Mouse (Mus musculus) Muller cell, postnatal 12 days (primary cell): ENCODE data around the gene Btbd9.

ENCODE experiments used
- DNase-seq: peaks from one replicate; pipeline ENCODE4 v3.0.0-alpha.2; 2015; ENCODE audit errors: inconsistent ontology term

The Btbd9 gene

GRCm38 (mm10) chr17:30453272-30453671 is 123.0 kb downstream of the Btbd9 start:
- DNase-seq = no peak

- no peak for DNase-seq
These were observed 123.9 kb downstream of the Btbd9 start for GRCm38 (mm10) chr17:30452363-30452762.

DNA sequence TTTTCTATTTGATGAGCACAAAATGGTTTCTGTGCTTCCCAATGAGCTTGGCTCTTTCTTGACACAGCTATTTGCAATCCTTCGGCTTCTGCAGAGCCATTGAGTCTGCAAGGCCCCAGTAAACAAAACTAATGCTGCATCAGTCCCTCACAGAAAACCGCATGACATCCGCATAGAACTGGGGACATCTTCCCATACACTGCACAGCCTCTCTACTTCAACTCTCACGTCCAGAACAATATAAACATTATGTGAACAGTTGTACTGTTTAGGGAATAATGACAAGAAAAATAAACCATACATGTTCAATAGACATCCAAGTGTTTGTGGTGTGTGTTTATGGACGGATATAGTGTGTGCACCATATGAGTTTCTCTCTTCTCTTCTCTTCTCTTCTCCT is 127.7 kb downstream of the Btbd9 start:
- DNase-seq = no peak

DNA sequence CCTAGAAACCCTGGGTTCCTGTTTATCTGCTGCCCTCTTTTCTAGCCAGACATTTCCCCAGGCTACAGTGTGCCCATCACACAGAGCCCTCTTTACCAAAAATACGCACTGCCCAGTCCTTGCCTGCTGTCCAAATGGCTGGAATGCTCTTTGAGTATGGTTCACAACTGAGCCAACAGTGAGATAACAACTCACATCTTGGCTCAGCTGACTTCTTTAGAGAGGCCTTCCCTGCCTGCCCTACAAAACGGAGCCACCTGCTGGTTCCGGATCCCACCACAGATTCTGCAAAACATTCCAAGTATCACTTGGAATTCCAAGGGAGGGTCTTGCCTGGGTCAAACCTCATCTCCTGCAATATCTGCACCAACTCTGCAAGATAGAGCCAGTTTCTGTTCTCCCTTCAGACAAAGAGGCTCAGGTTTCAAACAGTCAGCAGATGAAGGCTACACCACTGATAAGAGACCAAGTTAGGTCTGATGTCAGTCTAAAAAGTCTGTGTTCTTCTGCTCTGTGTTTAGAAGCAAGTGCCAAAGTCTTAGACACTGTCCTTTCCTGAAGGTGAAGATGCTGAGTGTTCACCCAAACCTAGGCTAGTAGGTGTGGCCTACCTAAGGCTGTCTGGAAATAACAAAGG is 130.4 kb downstream of the Btbd9 start:
- DNase-seq = no peak

DNA sequence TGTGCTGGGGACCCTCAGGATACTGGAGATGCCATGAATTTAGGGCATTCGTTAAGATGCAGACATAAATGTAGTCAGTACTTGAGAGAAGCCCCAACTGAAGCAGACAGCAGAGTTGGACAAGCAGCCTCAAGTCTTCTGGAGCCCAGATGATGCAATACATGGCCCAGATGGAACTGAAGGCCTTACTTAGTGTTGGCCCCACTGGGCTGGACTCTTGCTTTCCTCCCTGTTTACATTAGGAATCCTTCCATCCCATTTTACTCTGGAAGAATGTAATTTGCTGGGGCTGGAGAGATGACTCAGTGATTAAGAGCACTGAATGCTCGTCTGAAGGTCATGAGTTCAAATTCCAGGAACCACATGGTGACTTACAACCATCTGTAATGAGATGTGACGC is 136.6 kb downstream of the Btbd9 start:
- DNase-seq = peak; percentile 6

- DNase-seq = peak; percentile 75
These were observed 137.5 kb downstream of the Btbd9 start for GRCm38 (mm10) chr17:30438786-30439185.

- DNase-seq = no peak
These were observed 140.2 kb downstream of the Btbd9 start for GRCm38 (mm10) chr17:30436021-30436461.

- DNase-seq = no peak
These were observed 140.8 kb downstream of the Btbd9 start for GRCm38 (mm10) chr17:30435478-30435877.

- no peak for DNase-seq
These were observed 144.2 kb downstream of the Btbd9 start for GRCm38 (mm10) chr17:30432094-30432493.

DNA sequence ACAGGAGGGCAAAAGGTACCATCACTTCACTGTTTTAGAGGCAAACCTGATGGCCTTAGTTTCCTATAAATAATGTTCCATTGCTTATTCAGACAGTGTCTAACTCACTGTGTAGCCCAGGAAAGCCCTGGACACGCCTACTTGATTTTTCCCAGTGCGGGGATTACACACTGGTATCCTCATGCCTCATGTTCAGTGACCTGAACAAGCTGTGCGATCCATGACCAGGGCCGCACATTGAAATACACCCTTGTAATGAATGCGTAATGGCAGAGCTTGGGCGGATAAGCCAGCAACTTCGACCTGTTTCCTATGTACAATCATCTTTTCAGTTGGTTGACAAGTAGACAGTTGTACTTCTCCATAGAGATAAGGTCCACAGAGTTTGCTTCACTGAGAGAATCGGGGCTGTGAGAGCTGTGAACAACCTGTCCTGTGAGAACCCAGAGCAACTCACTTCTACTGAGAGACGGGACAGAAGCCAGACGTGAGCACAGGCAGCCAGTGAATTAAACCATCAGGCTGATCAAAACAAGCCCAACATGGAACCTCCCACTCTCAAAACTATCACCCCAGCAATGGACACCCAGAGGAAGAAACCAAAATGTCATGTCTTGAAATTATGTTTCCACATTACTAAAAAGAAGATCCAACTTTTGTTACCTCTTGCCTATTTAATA is 145.2 kb downstream of the Btbd9 start:
- DNase-seq = peak; percentile 44

DNA sequence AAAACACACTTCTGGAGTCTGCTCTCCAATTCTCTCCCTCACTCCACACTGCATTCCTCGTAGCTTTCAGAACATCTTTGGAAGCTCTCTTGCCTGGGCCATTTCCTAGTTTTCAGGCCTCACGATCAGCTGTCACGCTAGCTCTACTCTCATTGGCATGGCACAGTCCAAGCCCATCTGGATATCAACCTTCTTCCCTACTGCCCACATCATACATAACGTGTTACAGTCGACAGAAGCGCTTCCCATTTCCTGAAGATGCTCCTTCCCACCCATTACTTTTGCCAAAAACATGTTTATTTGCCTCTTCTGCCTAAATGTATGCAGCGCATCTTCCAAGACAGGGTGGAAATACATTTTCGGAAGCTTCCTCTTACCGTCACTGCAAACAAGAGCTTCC is 147.6 kb downstream of the Btbd9 start:
- no peak for DNase-seq

- DNase-seq = no peak
These were observed 152.9 kb downstream of the Btbd9 start for GRCm38 (mm10) chr17:30423256-30423852.

- DNase-seq = no peak
These were observed 154.0 kb downstream of the Btbd9 start for GRCm38 (mm10) chr17:30422278-30422677.

DNA sequence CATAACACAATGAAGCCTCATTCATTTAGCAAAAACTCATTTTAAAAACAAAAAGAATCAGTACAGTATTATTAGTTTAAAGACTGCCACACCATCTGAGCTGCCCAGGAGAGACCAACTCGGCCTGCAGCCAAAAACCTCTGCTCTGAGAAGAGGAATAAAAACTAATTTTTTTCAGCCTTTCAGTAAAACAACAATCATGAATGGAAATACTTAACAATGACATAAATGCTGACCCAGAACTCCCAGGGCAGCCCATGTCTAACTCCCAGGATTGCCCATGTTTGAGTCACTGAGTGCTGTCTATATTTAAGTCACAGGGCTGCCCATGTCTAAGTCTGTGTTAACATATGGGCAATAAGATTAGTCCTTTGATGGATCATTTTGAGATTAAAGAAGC is 155.0 kb downstream of the Btbd9 start:
- no peak for DNase-seq

- DNase-seq = no peak
These were observed 156.8 kb downstream of the Btbd9 start for GRCm38 (mm10) chr17:30419494-30419893.

DNA sequence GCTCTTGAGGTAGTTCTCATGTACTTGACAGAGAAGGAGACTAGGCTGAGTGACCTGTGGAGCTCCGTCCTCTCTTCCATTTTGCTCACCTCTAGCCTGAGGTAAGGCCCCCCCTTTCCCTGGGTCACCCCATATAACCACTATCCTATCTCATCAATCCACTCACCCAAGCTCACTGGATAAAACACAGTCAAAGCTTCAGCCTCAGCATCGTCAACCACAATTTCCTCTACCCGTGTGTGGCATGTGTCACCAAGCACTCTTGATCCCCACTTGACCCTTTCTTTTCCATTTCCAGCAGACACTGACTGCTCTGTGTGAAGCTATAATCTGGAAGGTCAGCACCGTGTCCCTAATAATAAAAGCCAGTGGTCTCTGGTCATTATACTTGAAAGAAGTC is 157.8 kb downstream of the Btbd9 start:
- no peak for DNase-seq

GRCm38 (mm10) chr17:30417106-30417505 is 159.2 kb downstream of the Btbd9 start:
- no peak for DNase-seq

- DNase-seq = no peak
These were observed 160.6 kb downstream of the Btbd9 start for GRCm38 (mm10) chr17:30415693-30416092.

DNA sequence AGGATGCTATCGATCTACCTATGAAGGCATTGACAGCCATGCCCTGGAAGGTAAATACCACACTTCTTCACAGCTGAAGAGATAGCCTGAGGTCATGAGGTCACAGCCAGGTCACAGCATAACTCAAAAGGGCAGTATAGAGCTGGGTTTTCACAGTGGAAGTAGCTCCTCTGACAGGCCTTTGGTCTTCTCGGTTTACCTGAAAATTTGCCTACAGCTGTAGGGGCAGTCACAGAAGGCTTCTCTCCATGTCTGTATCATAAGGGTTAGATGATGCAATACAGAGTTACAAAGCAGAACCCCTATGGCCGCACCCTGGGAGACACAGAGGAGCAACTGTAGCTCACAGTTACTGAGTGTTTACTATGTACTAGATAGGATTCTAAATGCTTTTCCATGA is 163.3 kb downstream of the Btbd9 start:
- DNase-seq = no peak

DNA sequence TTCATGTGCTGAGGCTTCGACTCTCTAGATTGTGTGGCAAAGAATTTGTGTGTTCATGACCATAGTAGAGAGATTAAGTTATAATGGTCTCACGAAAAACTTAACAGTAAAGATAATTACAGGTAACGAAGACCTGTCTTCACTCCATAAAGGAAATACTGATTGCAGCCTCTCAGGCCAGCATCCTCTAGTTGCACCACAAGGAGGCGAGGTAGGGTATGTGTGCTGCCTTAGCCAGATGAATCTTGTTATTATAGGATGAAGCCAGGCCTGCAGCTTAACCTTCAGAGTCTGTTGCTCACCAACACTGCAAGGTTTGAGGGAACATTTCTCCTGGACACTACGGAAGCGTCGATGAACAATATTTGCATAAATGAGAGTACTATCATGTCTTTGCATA is 170.3 kb downstream of the Btbd9 start:
- DNase-seq = no peak

GRCm38 (mm10) chr17:30402871-30403270 is 173.4 kb downstream of the Btbd9 start:
- DNase-seq = no peak

- no peak for DNase-seq
These were observed 181.0 kb downstream of the Btbd9 start for GRCm38 (mm10) chr17:30395261-30395660.

GRCm38 (mm10) chr17:30392031-30392430 is 184.3 kb downstream of the Btbd9 start:
- DNase-seq = no peak
